Comparison of ENCODE assay signal across 29 mouse cellular contexts in the genomic region with DNA sequence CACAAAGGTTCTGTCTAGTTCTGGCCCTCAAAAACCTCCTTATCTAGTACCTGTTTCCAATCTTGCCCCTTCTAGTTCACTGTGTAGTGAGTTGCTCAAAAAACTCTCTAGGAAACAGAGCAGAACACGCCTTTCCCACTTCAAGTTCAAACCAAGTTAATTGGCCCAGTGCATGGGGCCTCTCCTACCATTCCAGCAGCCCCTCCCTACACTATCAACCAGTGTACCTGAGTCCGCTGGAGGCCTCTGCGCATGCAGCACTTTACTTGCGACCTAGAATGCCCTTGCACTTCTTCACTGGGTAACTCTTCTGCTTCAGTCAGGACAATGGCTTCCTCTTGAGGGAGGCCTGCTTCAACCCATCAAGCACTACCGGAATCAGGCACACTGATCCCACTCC.
DNase-seq lines count a peak whose midpoint lies in the region; ATAC-seq and TF ChIP-seq lines count a peak whose summit lies in the region.
"Had no signal": no experiment of that assay in that cellular context is flagged by ENCODE, and none has a peak within 500 bp of the region (broad histone marks: within the 10 kb centered on the region; RNA-seq: fewer than 3 reads in every experiment).

No protein-coding gene starts in this region.

- H3K27me3 ChIP-seq in lung, postnatal 0 days (replicated peaks; ENCODE audit: insufficient read depth, low read length), result no peaks in the 10 kb centered on the region
- no peaks in the 10 kb centered on the region for H3K27me3 ChIP-seq in intestine, postnatal 0 days (replicated peaks; ENCODE audit: control insufficient read depth, insufficient read depth, low read length)
- H3K27me3 ChIP-seq in kidney, embryonic 14.5 days (ENCODE audit: control insufficient read depth, insufficient read depth, low read length), result no peaks in the 10 kb centered on the region
- H3K27me3 ChIP-seq: CH12.LX; embryonic facial prominence, embryonic 13.5 days; embryonic facial prominence, embryonic 15.5 days; forebrain, embryonic 12.5 days; Patski had no signal

- 71% methylated on average over 5 of the region's 5 CpGs for WGBS in lung, postnatal 0 days
- WGBS in intestine, postnatal 0 days, result 47% methylated on average over 5 of the region's 5 CpGs
- 92% methylated on average over 5 of the region's 5 CpGs for WGBS in kidney, embryonic 14.5 days

- peak; percentile 43 for ATAC-seq in lung, postnatal 0 days
- ATAC-seq in intestine, postnatal 0 days, result peak; percentile 75
- no peak for ATAC-seq in kidney, embryonic 14.5 days (ENCODE audit: low FRiP score, low TSS enrichment)
- ATAC-seq: activated CD4-positive, CD25-positive, alpha-beta regulatory T cell, adult 4 months; CD4-positive, CD25-positive, alpha-beta regulatory T cell, adult 4 months; forebrain, embryonic 14.5 days had no signal

- peak; percentile 82 for DNase-seq in heart, adult 11 months
- no peak for DNase-seq in heart, postnatal 4 days
- no peak for DNase-seq in lung, postnatal 0 days (ENCODE audit: low spot score)
- no peak for DNase-seq in lung, postnatal 10 days
- DNase-seq in adrenal gland, postnatal 4 days (ENCODE audit: low spot score in 2 of 2), result no peak
- DNase-seq: adrenal gland, adult 8-10 months; adrenal gland, postnatal 14 days; adrenal gland, postnatal 36 days; B cell, adult 2 months; cerebellum, adult 11 months; cerebellum, adult 18-20 months; cerebellum, adult 8-10 months; cerebellum, adult 9-11 months; cerebellum, postnatal 14 days; cerebellum, postnatal 36 days; embryo, embryonic 11 days had no signal

- no peak overlapping the region for H3K4me3 ChIP-seq in lung, postnatal 0 days (ENCODE audit: low read depth, low read length)
- no peak overlapping the region for H3K4me3 ChIP-seq in intestine, postnatal 0 days (ENCODE audit: low read depth, low read length)
- no peak overlapping the region for H3K4me3 ChIP-seq in kidney, embryonic 14.5 days (ENCODE audit: low read length)
- H3K4me3 ChIP-seq: embryonic facial prominence, embryonic 13.5 days; embryonic facial prominence, embryonic 15.5 days; erythroblast, embryonic 14.5 days; forebrain, embryonic 10.5 days; forebrain, embryonic 12.5 days had no signal

- H3K4me1 ChIP-seq in lung, postnatal 0 days (ENCODE audit: insufficient read depth, low read depth, low read length), result no peaks in the 10 kb centered on the region
- H3K4me1 ChIP-seq in intestine, postnatal 0 days (replicated peaks; ENCODE audit: control insufficient read depth, insufficient read depth, low read length), result no peaks in the 10 kb centered on the region; the same call in 1 of the 2 replicates
- H3K4me1 ChIP-seq in kidney, embryonic 14.5 days (ENCODE audit: control insufficient read depth, insufficient read depth, low read length), result no peaks in the 10 kb centered on the region
- H3K4me1 ChIP-seq: embryonic facial prominence, embryonic 13.5 days; embryonic facial prominence, embryonic 15.5 days; forebrain, embryonic 12.5 days had no signal

- no peak overlapping the region for H3K4me2 ChIP-seq in lung, postnatal 0 days (replicated peaks; ENCODE audit: low read depth, low read length)
- no peak overlapping the region for H3K4me2 ChIP-seq in intestine, postnatal 0 days (replicated peaks; ENCODE audit: low read depth)
- no peak overlapping the region for H3K4me2 ChIP-seq in kidney, embryonic 14.5 days (replicated peaks; ENCODE audit: low read depth, low read length)
- H3K4me2 ChIP-seq: embryonic facial prominence, embryonic 13.5 days; embryonic facial prominence, embryonic 15.5 days; forebrain, embryonic 12.5 days had no signal

- H3K9ac ChIP-seq in lung, postnatal 0 days (replicated peaks; ENCODE audit: low read depth), result no peak overlapping the region
- no peak overlapping the region for H3K9ac ChIP-seq in intestine, postnatal 0 days (ENCODE audit: low read depth, low read length)
- no peak overlapping the region for H3K9ac ChIP-seq in kidney, embryonic 14.5 days (ENCODE audit: low read depth, low read length)
- H3K9ac ChIP-seq: embryonic facial prominence, embryonic 13.5 days; embryonic facial prominence, embryonic 15.5 days; forebrain, embryonic 12.5 days had no signal

- 0 out of 2 replicates have a peak, but pooled peaks cover 8% of the 10 kb centered on the region for H3K36me3 ChIP-seq in lung, postnatal 0 days (ENCODE audit: insufficient read depth, low read length)
- peaks cover 40% of the 10 kb centered on the region; the same call in 1 of the 2 replicates for H3K36me3 ChIP-seq in intestine, postnatal 0 days (ENCODE audit: control insufficient read depth, insufficient read depth)
- peaks cover 16% of the 10 kb centered on the region; the same call in 1 of the 2 replicates for H3K36me3 ChIP-seq in kidney, embryonic 14.5 days (ENCODE audit: control insufficient read depth, insufficient read depth, low read length)
- H3K36me3 ChIP-seq: forebrain, embryonic 12.5 days had no signal

- no peak for TF ChIP-seq EP300 in lung, postnatal 0 days (IDR thresholded peaks at IDR 0.05)

- no peak overlapping the region for H3K27ac ChIP-seq in lung, postnatal 0 days (ENCODE audit: low read length)
- H3K27ac ChIP-seq in intestine, postnatal 0 days (ENCODE audit: low read depth, low read length), result no peak overlapping the region
- no peak overlapping the region for H3K27ac ChIP-seq in kidney, embryonic 14.5 days (ENCODE audit: low read depth, low read length)
- H3K27ac ChIP-seq: embryonic facial prominence, embryonic 13.5 days; embryonic facial prominence, embryonic 15.5 days; forebrain, embryonic 10.5 days; forebrain, embryonic 12.5 days had no signal

- no peak for TF ChIP-seq CTCF in lung, postnatal 0 days (IDR thresholded peaks at IDR 0.05)
- TF ChIP-seq CTCF in intestine, postnatal 0 days (IDR thresholded peaks at IDR 0.05; ENCODE audit: low read depth), result no peak

- H3K9me3 ChIP-seq in lung, postnatal 0 days (ENCODE audit: low read length), result no peaks in the 10 kb centered on the region
- no peaks in the 10 kb centered on the region for H3K9me3 ChIP-seq in intestine, postnatal 0 days (ENCODE audit: control insufficient read depth)
- H3K9me3 ChIP-seq in kidney, embryonic 14.5 days (ENCODE audit: control insufficient read depth, low read length), result no peaks in the 10 kb centered on the region
- H3K9me3 ChIP-seq: embryonic facial prominence, embryonic 13.5 days; embryonic facial prominence, embryonic 15.5 days; forebrain, embryonic 10.5 days; forebrain, embryonic 12.5 days; G1E had no signal
